Mouse (Mus musculus): ENCODE measurements at regions not wholly inside any gene's neighbourhood (a gene's known extent, or its start where the extent isn't known, plus 50 kb on each side); places are given as distances from the start of the nearest gene placed in this dataset.
"Not testable (repeated sequence)": the region's sequence is repeated elsewhere in the genome, so short reads cannot be mapped to it uniquely, and the experiment has no call there.

- DNase-seq (ENCODE audit: low read depth, low spot score), result no peak
Measured at GRCm38 (mm10) chr9:9606322-9606721, 367.4 kb upstream of the Arhgap42 start.

DNA sequence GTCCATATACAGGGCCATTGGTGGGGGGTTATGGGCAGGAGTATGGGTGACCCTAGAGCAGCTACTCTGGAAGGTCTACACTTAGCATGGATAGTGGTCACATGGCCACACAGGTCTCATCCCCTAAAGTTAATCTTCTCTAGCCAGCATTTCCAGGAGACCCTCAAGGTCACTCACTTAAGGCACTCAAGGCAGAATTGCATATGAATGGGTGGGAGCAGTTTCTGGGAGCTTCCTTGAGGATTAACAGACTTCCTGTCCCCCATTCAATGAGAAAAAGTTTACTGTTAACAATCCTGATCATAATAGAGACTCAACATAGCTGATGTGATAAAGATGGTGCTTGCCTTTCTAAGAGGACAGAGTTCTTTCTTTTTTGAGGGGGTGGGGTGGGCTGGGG, 352.4 kb upstream of the Arhgap42 start:
- no peak for DNase-seq (ENCODE audit: low read depth, low spot score)

DNA sequence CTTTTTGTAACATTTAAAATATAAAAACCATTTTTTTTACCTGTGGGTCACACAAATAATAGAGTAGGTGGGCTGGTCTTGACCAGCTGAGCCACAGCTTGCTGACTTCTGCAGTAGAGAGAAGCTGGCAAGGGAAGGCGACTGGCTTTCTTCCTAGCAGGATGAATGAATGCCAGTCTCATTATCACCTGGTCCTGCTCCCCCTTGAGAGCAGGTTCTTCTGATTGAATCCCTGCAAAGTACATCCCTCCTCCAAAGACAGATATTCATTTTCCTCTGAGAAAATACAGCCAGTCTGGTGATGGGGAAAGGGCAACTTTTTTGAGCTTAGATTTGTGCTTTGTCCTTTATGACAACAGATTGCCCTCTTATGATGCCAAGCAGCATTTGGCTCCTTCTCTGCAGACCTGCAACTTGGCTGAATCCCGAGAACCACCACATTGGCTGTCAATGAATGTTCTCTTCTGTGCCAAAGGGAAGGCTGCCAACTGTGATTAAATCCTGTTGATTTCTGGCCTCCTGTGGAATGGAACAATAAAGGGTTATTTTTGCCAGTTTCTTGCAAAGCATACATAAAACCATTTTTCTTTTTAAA, 344.2 kb upstream of the Arhgap42 start:
- DNase-seq (ENCODE audit: low read depth, low spot score), result peak; percentile 3

DNA sequence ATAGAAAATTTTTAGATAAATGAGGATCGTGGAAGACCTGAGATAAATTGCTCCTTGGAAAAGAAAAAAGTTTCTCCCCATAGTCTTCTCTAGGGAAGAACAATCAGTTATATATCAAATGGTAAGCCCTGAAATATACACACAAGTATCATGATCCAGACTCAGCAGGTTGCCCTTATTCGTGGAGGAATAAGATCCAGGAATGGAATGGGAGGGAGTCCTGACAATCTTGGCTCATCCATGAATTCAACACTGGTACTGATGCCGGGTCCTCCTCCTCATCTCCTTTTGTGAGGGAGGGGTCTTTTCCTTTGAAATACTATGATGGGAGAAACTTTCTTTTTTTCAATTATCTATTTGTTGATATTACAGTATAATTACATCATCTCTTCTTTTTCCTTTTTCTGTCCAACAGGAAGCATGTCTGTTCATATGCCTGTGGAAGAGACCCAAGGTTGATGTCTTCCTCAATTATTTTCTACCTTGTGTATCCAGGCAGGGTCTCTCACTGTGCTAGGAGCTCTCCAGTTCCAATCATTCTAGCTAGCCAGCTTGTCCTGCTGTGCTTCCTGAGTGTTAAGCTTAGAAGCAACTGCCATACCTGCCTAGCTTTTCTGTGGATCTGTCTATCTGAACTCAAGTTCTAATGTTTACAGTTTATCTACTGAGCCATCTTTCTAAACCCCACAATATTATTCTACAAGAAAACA, 343.6 kb upstream of the Arhgap42 start:
- no peak for DNase-seq (ENCODE audit: low read depth, low spot score)

- no peak for DNase-seq (ENCODE audit: low read depth, low spot score)
Measured at GRCm38 (mm10) chr9:9568040-9568649, 329.2 kb upstream of the Arhgap42 start.

DNA sequence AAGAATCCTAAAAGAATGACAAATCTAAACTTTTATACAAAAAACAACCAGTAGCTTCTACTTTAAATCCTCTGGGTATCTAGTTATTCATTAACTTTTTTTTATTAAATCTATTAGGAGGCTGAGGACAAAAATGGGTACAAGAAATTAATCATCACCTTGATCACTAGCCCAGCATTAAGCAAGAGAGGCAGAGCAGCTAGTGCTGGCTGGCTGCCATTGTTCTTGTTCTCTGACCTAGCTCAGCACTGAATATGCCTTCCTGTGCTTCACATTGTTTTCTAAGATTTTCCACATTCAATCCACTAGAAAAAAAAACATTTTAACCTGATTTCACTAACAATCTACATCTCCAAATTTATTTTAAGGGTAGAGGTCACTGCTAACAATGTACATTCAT, 325.6 kb upstream of the Arhgap42 start:
- DNase-seq (ENCODE audit: low read depth, low spot score), result no peak

DNA sequence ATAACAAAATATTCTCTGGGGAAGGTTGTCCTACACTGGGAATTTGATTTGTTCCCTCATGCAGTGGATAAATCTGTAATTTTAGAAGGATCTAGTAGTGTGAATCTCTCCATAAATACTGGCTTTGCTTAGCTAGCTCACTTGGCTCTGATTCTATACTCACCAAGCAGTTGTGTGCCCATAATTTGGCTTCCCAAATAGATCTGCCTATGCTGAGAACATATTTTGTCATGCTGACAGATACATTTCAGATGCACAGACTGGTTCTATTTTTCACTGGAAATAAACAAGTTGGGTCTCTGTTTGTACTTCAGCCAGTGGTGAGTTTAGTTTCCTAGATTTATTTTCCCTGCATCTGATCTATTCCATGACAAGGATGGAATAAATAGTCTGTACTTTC, 309.8 kb upstream of the Arhgap42 start:
- no peak for DNase-seq (ENCODE audit: low read depth, low spot score)

DNA sequence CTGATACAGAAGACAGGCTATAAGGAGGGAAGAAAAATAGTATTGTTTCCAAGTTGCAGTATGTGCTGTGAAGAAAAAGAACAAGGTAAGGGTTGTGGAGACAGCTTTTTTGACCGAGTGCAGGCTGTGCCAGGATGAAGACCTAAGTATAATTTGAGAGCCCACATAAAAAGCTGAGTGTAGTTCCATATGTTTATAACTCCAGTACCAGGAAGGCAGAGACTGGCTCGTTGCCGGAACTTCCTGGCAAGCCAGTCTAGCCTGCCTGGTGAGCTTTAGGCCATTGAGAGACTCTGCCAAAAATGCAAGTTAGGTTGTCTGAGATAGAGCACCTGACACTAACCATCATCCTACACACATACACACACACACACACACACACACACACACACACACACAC, 308.7 kb upstream of the Arhgap42 start:
- DNase-seq (ENCODE audit: low read depth, low spot score), result no peak

DNA sequence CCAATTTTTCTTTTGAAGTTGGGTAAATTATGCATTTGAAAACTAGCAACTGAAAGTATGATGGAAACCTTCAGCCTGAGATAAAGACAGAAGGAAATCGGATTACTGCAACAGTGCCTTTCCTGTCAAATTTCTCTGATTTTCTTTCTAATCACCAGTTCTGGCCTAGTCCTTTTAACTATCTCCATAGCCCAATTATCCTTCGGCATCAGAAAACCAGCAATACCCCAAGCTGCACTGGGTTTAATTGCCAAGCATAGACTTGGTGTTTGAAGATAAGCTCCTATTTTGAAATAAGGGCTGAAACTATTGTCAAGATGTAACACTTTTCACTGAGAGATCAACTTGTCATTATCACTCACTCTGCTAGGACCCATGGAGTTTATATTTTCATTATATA, 308.2 kb upstream of the Arhgap42 start:
- DNase-seq (ENCODE audit: low read depth, low spot score), result no peak

DNA sequence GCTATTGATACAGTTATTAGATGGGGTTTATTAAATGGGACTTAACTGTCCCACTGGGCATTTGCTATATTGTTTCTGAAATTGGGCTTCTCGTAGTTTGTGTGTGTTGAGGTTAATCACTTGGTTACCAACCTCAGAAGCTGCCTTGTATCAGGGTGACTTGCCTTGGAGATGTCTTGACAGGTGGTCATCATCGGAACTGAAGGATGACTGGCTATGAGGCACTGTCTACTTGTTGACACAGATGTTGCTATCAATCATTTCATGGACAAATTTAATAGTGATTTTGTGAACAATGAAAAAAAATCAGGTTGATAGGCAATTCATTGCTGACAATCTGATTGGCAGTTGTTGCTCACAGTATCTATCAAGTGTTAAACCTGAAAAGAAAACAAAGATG, 261.4 kb upstream of the Arhgap42 start:
- DNase-seq (ENCODE audit: low read depth, low spot score), result no peak

DNA sequence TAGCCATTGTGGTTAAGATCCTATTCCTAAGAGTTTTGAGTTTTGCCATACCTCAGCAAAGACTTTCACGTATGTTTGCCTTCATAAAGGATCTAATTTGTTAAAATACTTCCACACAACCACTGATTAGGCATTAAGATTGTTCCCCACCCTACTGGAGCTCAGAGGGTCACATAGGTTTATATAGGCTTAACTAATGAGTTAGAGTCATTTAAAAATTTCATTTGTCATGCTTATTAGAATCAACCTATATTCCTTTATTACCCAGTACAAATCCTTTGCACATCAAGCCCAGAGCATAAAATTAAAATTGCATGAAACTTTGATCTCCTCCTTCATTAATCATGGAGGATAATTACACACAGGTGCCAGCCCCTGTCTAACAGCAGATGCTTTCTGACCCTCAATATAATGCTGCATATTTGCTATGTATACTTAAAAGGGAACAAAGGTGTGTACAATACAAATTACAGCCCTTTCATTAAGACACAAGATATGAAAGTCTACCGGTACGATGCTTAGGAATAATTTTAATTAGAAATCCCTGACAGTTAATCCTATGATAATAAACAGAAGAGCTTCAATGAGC, 254.8 kb upstream of the Arhgap42 start:
- DNase-seq (ENCODE audit: low read depth, low spot score), result no peak

DNA sequence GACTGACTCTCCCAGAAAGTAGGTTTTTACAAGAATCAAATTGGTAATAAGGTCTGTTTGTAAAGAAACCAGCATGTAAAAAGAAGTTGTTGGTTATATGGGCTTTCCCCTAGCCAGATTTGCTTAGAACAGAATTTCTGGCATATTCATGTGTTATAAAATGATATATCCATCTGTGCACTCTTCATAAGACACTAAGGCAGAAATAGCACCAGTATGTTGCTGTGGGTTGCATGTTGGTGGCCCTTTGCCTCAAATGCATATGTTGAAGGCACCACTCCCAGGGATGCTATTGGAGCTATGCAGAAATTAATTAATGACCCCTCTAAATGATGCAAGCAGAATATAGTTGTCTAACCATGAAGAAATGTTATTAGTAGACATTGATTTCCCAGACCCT, 238.2 kb upstream of the Arhgap42 start:
- DNase-seq (ENCODE audit: low read depth, low spot score), result no peak

DNA sequence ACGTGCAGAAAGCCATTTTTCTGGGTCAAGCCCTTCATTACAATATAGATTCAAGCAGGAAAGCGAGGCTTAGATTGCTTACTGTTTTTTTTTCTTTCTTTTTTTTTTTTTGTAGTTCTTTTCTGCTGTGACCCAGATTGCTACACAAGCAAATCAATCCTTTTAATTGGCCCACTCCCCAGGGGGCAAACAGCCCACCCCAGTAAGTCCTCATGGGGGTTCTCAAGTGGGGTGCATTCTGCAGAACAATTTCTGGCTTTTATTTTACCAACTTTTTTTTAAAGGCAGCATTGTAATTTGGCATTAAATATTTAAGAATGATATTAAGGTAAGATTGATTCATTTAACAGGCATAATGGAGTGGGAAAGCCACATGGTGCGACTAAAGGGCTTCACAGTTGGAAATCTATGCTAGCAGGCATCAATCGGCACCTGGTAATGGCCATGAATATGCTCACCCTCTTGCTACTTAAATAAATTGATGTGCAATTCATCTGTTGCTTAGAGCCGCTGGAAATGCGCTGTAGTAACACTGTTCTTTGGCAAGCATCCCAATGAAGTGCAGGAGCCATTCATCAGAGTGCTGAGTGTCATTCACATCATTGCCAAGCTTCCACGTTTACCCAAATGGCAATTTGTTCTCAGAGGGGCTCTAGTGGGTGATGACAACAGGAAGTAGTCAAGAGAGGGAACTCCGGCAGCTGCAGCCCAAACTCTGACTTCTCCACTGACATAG, 236.3 kb upstream of the Arhgap42 start:
- no peak for DNase-seq (ENCODE audit: low read depth, low spot score)

GRCm38 (mm10) chr9:9444213-9444612, 205.3 kb upstream of the Arhgap42 start:
- no peak for DNase-seq (ENCODE audit: low read depth, low spot score)

DNA sequence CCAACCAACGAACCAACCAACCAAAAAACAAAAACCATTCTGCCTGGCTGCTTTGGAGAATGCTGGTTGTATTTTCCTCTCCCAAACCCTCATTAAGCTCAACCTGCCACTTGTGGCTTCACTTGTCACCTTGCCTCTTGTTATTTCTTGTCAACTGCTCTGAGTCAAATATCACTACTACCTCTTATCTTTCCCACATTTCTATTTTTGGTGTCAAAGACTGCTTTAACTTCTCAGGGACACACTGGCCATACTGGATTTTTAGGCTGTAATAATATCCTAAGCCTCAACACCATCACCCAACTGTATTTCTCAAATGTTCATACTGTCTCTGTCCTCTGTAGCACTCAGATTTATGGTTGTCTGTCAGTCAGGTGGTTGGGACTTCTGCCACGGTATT, 181.4 kb upstream of the Arhgap42 start:
- no peak for DNase-seq (ENCODE audit: low read depth, low spot score)

- DNase-seq (ENCODE audit: low read depth, low spot score), result no peak
Measured at GRCm38 (mm10) chr9:9412460-9413181, 173.7 kb upstream of the Arhgap42 start.

GRCm38 (mm10) chr9:9394190-9394589, 155.3 kb upstream of the Arhgap42 start:
- not testable (repeated sequence) for DNase-seq (ENCODE audit: low read depth, low spot score)

DNA sequence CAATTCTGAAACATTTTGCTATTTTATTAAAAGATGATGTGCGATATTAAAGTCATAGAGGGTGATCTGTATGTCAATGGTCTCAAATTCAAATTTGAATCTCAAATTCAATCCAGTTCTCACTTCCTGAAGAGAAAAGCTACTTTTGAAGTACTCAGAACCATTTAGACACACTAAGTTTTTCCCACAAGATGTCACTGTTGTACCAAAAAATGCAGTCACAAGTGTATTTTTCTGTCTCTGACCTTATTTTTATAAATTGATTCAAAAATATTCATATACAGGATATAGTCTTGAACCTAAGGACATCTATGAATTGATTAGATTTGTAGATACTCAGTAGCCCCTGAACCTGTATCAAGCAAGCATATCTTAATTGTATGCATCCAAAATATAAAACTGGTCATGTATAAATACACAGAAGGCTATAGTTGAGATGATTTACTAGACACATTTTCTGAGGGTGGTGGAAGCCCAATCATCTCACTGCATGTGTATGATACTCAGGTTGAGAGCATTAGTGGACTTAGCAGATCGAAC, 137.8 kb upstream of the Arhgap42 start:
- no peak for DNase-seq (ENCODE audit: low read depth, low spot score)

DNA sequence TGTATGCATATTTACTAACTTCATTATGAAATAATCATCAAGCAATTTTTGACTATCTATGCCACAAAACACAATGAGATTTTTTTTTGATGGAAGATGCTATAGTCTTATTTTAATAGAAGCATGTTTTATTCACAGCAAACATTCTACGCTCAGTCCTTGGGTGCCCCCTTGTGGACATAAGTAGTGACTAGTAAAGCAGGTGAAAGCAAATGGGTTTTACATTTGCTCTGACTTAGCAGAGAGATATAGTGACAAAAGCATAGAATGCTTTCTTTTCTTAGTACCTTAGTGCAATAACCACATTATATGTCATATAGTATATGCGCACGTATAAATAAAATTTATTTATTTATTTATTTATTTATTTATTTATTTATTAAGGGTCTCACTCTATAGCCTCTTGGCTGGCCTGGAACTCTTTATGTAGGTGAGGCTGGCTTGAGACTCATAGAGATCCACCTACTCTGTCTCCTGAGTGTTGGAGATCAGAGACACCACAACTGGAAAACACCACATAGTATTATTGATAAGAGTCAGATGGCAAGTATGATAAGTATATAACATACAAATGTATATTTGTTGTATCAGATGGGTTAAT, 136.5 kb upstream of the Arhgap42 start:
- DNase-seq (ENCODE audit: low read depth, low spot score), result peak; percentile 64

DNA sequence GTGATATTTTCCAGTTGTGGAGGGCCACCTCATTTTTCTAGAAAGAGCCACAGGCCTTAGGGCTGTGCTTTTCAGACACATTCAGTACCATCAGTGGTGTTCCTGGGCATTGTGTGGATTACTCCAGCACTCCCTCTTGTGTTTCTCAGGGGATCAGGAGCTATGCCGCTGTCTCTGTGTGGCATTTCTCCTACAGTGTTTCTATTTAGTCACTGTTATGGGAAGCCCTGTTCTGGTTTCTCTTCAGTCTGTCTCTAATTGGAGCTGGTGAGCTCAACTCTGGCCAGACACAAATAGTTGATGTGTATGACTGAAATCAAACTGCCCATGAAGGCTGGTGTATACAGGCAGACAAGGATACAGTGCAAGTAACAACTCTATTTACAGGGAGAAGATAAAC, 133.7 kb upstream of the Arhgap42 start:
- DNase-seq (ENCODE audit: low read depth, low spot score), result no peak

- no peak for DNase-seq (ENCODE audit: low read depth, low spot score)
Measured at GRCm38 (mm10) chr9:9368731-9369130, 129.8 kb upstream of the Arhgap42 start.

Measured in retina, postnatal 7 days (tissue).